Mouse (Mus musculus) embryonic facial prominence, embryonic 12.5 days (tissue): ENCODE measurements around the gene Hcar1. TPM values are rescaled to one million over a fixed set of nuclear protein-coding genes. Genes with fewer than 3 reads are reported as not detected.

Experiments
- ATAC-seq: fragments of 200-750 bp; cut with Nextera tagmentation; 2 replicates; pipeline ENCODE4 v1.8.0; 2017; ENCODE audit not compliant: insufficient number of reproducible peaks, insufficient read depth, low FRiP score, low TSS enrichment
- H3K27ac ChIP-seq: fragments of 300-500 bp; sonication (generic); 2 replicates; pipeline ENCODE4 v1.5.1; 2016; ENCODE audit warnings: mild to moderate bottlenecking
- H3K27me3 ChIP-seq: fragments of 300-500 bp; sonication (generic); 2 replicates; pipeline ENCODE4 v1.6.1; 2016; ENCODE audit warnings: mild to moderate bottlenecking, moderate library complexity
- H3K36me3 ChIP-seq: fragments of 300-500 bp; sonication (generic); 2 replicates; pipeline ENCODE4 v1.6.1; 2016; ENCODE audit warnings: mild to moderate bottlenecking
- H3K4me1 ChIP-seq: fragments of 300-500 bp; sonication (generic); 2 replicates; pipeline ENCODE4 v1.6.1; 2016
- H3K4me2 ChIP-seq: fragments of 300-500 bp; sonication (generic); replicated peaks from 2 replicates; pipeline ENCODE4 v1.6.1; 2016; ENCODE audit warnings: mild to moderate bottlenecking, moderate library complexity
- H3K4me3 ChIP-seq: fragments of 300-500 bp; sonication (generic); 2 replicates; pipeline ENCODE4 v1.5.1; 2016; ENCODE audit warnings: mild to moderate bottlenecking
- H3K9ac ChIP-seq: fragments of 300-500 bp; sonication (generic); 2 replicates; pipeline ENCODE4 v1.6.1; 2016; ENCODE audit warnings: mild to moderate bottlenecking, moderate library complexity
- H3K9me3 ChIP-seq: fragments of 300-500 bp; sonication (generic); 2 replicates; pipeline ENCODE4 v1.6.1; 2016; ENCODE audit warnings: mild to moderate bottlenecking, moderate library complexity
- WGBS: fragments of 180-500 bp; shearing (Covaris S2); methylation state at CpG from one replicate; pipeline ENCODE4 v1.1.7; 2016; 5-methylcytosine and 5-hydroxymethylcytosine counted together
- polyA plus RNA-seq: library from polyadenylated mRNA; unstranded; fragments of >200 nt; fragmentation: Nextera tagmentation; extraction: Ambion mirVana; gene quantifications from 2 replicates; pipeline ENCODE4 v1.2.1, GENCODE M21; 2016

Gene Hcar1
- polyA plus RNA-seq, result 0.24 and 0.26 TPM in 2 replicates

- peak within 1 kb of the TSS; percentile 27; the same call in 1 of the 2 replicates for H3K9ac ChIP-seq
- H3K27me3 ChIP-seq, result no peaks in the 10 kb centered on the region
- H3K4me3 ChIP-seq, result no peak within 1 kb of the TSS
- 0 out of 2 replicates have a peak within 1 kb of the TSS, but pooled peaks have one; percentile 7 for H3K4me2 ChIP-seq
- H3K36me3 ChIP-seq, result no peaks in the 10 kb centered on the region
- H3K9me3 ChIP-seq, result no peaks in the 10 kb centered on the region
- peaks cover 9% of the 10 kb centered on the region for H3K4me1 ChIP-seq
- no peak for ATAC-seq
- H3K27ac ChIP-seq, result no peak within 1 kb of the TSS
- 53% methylated on average over 12 of the region's 12 CpGs for WGBS
These were observed at the start of gene Hcar1 for GRCm38 (mm10) chr5:123879928-123880327. Gene Hcar1, minus strand, starts transcription at chr5:123880020.

DNA sequence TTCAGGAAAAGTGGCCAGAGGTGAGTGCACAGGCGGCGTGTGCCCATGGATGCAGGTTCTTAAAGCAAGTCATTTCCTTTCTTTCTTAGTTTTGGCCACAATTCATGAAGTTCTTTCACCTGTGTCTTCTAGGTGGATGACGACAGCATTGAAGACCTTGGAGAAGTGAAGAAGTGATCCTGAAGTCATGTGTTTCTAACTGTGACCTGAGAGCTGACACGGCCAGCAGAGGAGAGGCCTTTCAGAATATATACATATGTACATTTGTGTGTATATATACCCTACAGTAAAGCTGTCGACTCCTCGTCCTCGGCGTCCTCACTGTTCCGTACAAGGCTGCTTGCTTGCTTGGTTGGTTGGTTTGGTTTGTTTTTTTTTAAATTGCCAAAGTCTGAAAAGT lies 47.3 kb upstream of the Hcar1 start, which contains the start of gene Gm43518:
Gene Gm43518 (plus strand): TSS at position 301 of the 400 bp plus-strand sequence.
- Histone ChIP-seq H3K9me3 (no peaks in the 10 kb centered on the region), H3K9ac (no peak within 1 kb of the TSS), H3K4me2 (no peak within 1 kb of the TSS), H3K27ac (no peak within 1 kb of the TSS), H3K4me3 (no peak within 1 kb of the TSS), H3K27me3 (no peaks in the 10 kb centered on the region), H3K4me1 (no peaks in the 10 kb centered on the region), H3K36me3 (peaks cover 64% of the 10 kb centered on the region)
- no peak for ATAC-seq
- WGBS, result 95% methylated on average over 9 of the region's 9 CpGs

DNA sequence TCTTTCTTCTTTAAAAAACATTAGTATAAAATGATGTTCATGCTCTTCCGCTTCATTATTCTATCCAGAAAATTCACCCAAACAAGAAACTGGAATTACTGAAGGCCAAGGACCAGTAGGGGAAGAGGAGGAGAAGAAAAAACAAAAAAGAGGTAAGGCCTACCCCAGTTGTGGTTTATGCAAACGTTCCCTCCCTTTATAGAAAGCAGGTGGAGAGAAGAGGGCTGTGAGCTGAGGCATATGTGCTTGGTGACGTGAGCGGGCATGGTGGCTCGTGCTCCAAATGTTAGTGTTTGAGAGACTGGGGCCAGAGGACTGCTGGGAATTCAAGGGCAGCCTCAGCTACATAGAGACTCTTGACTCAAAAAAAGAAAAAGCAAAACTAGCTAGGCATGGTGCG lies 42.3 kb upstream of the Hcar1 start:
- no peak overlapping the region for H3K4me3 ChIP-seq
- 83% methylated on average over 6 of the region's 6 CpGs for WGBS
- no peaks in the 10 kb centered on the region for H3K9me3 ChIP-seq
- no peak overlapping the region for H3K9ac ChIP-seq
- ATAC-seq, result no peak
- H3K36me3 ChIP-seq, result peaks cover 87% of the 10 kb centered on the region
- no peak overlapping the region for H3K4me2 ChIP-seq
- no peak overlapping the region for H3K27ac ChIP-seq
- no peaks in the 10 kb centered on the region for H3K4me1 ChIP-seq
- H3K27me3 ChIP-seq, result no peaks in the 10 kb centered on the region

DNA sequence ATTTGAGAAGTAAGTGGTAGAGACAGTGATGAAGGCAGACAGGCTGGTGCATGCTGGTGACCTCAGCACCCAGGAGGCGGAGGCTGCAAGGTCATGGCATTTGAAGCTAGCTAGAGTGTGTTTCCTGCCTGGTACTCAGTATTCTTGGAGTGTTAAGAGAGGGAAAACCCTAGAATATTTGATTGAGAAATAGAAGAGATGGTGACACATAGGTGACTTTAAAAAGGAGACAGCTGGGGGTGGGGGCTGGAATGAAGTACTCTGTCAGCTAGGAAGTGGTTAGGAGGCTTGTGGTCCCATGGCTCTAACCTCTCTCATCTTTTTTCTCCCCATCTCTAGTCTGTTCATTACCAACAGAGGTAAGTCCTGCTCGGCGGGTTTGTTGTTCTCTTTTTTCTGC lies 35.0 kb upstream of the Hcar1 start:
- no peaks in the 10 kb centered on the region for H3K9me3 ChIP-seq
- 89% methylated on average over 3 of the region's 3 CpGs for WGBS
- H3K27ac ChIP-seq, result no peak overlapping the region
- no peak for ATAC-seq
- H3K4me1 ChIP-seq, result no peaks in the 10 kb centered on the region
- H3K27me3 ChIP-seq, result no peaks in the 10 kb centered on the region
- H3K4me2 ChIP-seq, result no peak overlapping the region
- no peak overlapping the region for H3K4me3 ChIP-seq
- H3K9ac ChIP-seq, result no peak overlapping the region
- peaks cover 77% of the 10 kb centered on the region for H3K36me3 ChIP-seq

GRCm38 (mm10) chr5:123907631-123907977 lies 27.8 kb upstream of the Hcar1 start:
- Histone ChIP-seq H3K9ac (peak overlapping the region; percentile 92), H3K4me2 (peak overlapping the region; percentile 95), H3K36me3 (peaks cover 39% of the 10 kb centered on the region), H3K4me3 (peak overlapping the region; percentile 75), H3K27me3 (no peaks in the 10 kb centered on the region), H3K9me3 (no peaks in the 10 kb centered on the region), H3K4me1 (peaks cover 14% of the 10 kb centered on the region), H3K27ac (peak overlapping the region; percentile 80; the same call in 1 of the 2 replicates)
- ATAC-seq, result no peak
- WGBS, result 4% methylated on average over 10 of the region's 10 CpGs

- ATAC-seq, result peak; percentile 95
These were observed 27.3 kb upstream of the Hcar1 start, which contains the start of gene Denr for GRCm38 (mm10) chr5:123906976-123907630. Gene Denr, plus strand, starts transcription at chr5:123907175.

GRCm38 (mm10) chr5:123906146-123906975 lies 26.5 kb upstream of the Hcar1 start:
- H3K27me3 ChIP-seq, result no peaks in the 10 kb centered on the region
- peaks cover 28% of the 10 kb centered on the region for H3K36me3 ChIP-seq
- peaks cover 14% of the 10 kb centered on the region for H3K4me1 ChIP-seq
- H3K9me3 ChIP-seq, result no peaks in the 10 kb centered on the region
- H3K27ac ChIP-seq, result no peak overlapping the region
- no peak overlapping the region for H3K9ac ChIP-seq
- H3K4me2 ChIP-seq, result peak overlapping the region; percentile 95
- peak overlapping the region; percentile 14; the same call in 1 of the 2 replicates for H3K4me3 ChIP-seq
- no peak for ATAC-seq
- WGBS, result 75% methylated on average over 17 of the region's 17 CpGs

More at GRCm38 (mm10) chr5:123906976-123907630, 27.3 kb upstream of the Hcar1 start, which contains the start of gene Denr:
- Histone ChIP-seq H3K4me3 (peak within 1 kb of the TSS; percentile 75), H3K9me3 (no peaks in the 10 kb centered on the region), H3K27me3 (no peaks in the 10 kb centered on the region), H3K4me1 (peaks cover 14% of the 10 kb centered on the region), H3K27ac (peak within 1 kb of the TSS; percentile 80), H3K36me3 (peaks cover 35% of the 10 kb centered on the region), H3K4me2 (peak within 1 kb of the TSS; percentile 95), H3K9ac (peak within 1 kb of the TSS; percentile 92)
- WGBS, result under 1% methylated on average over 60 of the region's 61 CpGs

- Histone ChIP-seq H3K27ac (no peak overlapping the region), H3K4me1 (peaks cover 14% of the 10 kb centered on the region), H3K27me3 (no peaks in the 10 kb centered on the region), H3K9me3 (no peaks in the 10 kb centered on the region), H3K4me3 (no peak overlapping the region), H3K9ac (no peak overlapping the region), H3K36me3 (peaks cover 10% of the 10 kb centered on the region), H3K4me2 (no peak overlapping the region)
- WGBS, result 75% methylated on average over 11 of the region's 11 CpGs
- no peak for ATAC-seq
These were observed 24.3 kb upstream of the Hcar1 start for GRCm38 (mm10) chr5:123904059-123904672.

DNA sequence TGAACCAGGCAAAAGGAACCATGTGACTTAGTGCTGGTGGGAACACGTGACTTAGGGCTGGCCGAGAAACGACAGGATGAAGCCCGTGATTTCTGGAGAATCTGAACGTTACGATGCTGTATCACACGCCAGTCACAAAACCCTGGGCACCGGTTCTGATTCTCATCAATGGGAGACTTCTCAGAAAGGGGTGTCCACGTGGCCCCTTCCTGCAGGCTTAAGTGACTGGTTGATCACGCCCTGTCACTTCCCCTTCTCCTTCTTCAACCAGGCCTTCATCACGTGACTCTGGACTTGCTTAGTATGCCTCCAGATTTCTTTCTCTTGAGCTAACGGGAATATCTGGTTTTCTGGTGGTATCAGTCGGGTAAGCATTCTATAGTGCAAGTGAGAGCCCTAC lies 17.5 kb upstream of the Hcar1 start:
- Histone ChIP-seq H3K27me3 (no peaks in the 10 kb centered on the region), H3K4me2 (no peak overlapping the region), H3K9me3 (no peaks in the 10 kb centered on the region), H3K36me3 (no peaks in the 10 kb centered on the region), H3K27ac (no peak overlapping the region), H3K4me1 (no peaks in the 10 kb centered on the region), H3K4me3 (no peak overlapping the region), H3K9ac (no peak overlapping the region)
- 79% methylated on average over 13 of the region's 13 CpGs for WGBS
- no peak for ATAC-seq

DNA sequence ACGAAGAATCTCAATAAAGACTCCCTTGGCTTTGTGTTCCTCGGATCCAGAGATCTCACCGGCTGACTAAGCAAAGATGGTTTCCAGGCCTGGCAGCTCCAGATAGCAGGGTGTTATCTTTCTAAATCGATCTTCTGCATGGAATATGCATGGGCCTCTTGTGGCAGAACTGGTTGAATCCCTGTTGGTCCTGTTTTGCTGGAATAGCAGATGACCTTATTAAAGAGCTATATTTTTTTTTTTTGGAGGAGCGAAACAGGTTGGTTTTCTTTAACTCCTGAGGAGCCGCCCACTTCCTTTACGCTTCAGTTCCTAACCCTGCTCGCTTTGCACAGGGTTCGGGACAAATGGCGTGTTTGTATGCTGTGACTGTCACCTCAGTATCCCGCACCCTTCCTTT lies 16.6 kb upstream of the Hcar1 start:
- no peak overlapping the region for H3K4me3 ChIP-seq
- H3K9me3 ChIP-seq, result no peaks in the 10 kb centered on the region
- no peak overlapping the region for H3K4me2 ChIP-seq
- ATAC-seq, result no peak
- no peaks in the 10 kb centered on the region for H3K4me1 ChIP-seq
- no peaks in the 10 kb centered on the region for H3K27me3 ChIP-seq
- H3K27ac ChIP-seq, result no peak overlapping the region
- no peak overlapping the region for H3K9ac ChIP-seq
- no peaks in the 10 kb centered on the region for H3K36me3 ChIP-seq
- WGBS, result 82% methylated on average over 11 of the region's 11 CpGs

- ATAC-seq, result no peak
- WGBS, result 87% methylated on average over 5 of the region's 5 CpGs
These were observed 13.7 kb upstream of the Hcar1 start for GRCm38 (mm10) chr5:123893520-123893919.

More at GRCm38 (mm10) chr5:123893520-123893919, 13.7 kb upstream of the Hcar1 start:
- Histone ChIP-seq H3K9me3 (no peaks in the 10 kb centered on the region), H3K36me3 (no peaks in the 10 kb centered on the region), H3K27ac (no peak overlapping the region), H3K4me1 (no peaks in the 10 kb centered on the region), H3K4me3 (no peak overlapping the region), H3K27me3 (no peaks in the 10 kb centered on the region), H3K4me2 (no peak overlapping the region), H3K9ac (no peak overlapping the region)
